Mouse (Mus musculus): ENCODE measurements around the gene Klhl7. TPM values are rescaled to one million over a fixed set of nuclear protein-coding genes. Genes with fewer than 3 reads are reported as not detected.

Klhl7 gene
- polyA plus RNA-seq, 1 experiment from 2014 or later: 47.4 TPM

- H3K27ac ChIP-seq (ENCODE audit: low read length): no peak overlapping the region
- no peaks in the 10 kb centered on the region for H3K27me3 ChIP-seq (ENCODE audit: control insufficient read depth, insufficient read depth, low read depth, low read length)
- H3K4me3 ChIP-seq (ENCODE audit: low read length): no peak overlapping the region
- H3K9ac ChIP-seq (ENCODE audit: low read length): no peak overlapping the region
- ATAC-seq (ENCODE audit: low read depth): no peak
- 88% methylated on average over 6 of the region's 6 CpGs for WGBS
- peaks cover 5% of the 10 kb centered on the region; the same call in 1 of the 2 replicates for H3K9me3 ChIP-seq (ENCODE audit: control insufficient read depth, low read length)
- no peaks in the 10 kb centered on the region for H3K4me1 ChIP-seq (replicated peaks; ENCODE audit: control insufficient read depth, insufficient read depth, low read length)
- peaks cover 14% of the 10 kb centered on the region; the same call in 1 of the 2 replicates for H3K36me3 ChIP-seq (ENCODE audit: control insufficient read depth, insufficient read depth, low read length)
- no peak overlapping the region for H3K4me2 ChIP-seq (ENCODE audit: low read depth, low read length)
Measured at GRCm38 (mm10) chr5:24183096-24183495, 82.7 kb downstream of the Klhl7 start.

DNA sequence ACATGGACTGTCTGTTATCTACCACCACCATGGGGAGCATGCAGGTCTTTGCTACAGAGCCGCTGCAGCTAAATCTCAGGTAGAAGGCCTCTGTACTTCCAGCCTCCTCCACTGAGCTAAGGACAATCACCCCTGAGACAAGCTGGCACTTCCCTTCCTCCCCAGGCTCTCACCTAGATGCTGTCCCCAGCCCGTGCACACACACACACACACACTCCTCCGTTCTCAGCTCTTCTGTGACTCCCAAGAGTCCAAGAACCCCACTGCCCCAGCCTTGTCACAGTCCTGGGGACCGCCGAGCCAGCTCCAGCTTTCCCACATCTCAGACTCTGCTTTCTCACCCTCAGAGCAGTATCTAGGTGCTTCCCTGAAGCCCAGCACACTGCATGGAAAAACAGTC is 83.6 kb downstream of the Klhl7 start:
- no peak for ATAC-seq (ENCODE audit: low read depth)
- peaks cover 13% of the 10 kb centered on the region; the same call in 1 of the 2 replicates for H3K36me3 ChIP-seq (ENCODE audit: control insufficient read depth, insufficient read depth, low read length)

DNA sequence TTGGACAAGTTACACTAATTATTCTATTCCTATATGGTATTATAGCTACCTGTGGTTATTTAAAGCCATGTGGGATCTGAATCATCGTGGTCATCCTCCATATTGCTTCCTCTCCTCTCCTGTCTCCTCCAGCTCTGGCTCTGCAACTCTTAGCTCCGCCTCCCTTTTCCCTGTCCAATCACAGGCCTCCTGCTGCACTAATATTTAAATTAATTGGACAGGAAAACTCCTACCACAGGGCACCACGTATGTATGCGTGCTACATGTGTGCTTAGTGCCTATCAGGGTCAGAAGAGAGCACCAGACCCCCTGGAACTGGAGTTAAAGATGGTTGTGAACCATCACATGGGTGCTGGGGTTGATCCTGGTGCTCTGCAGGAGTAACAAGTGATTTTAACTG is 88.1 kb downstream of the Klhl7 start:
- H3K4me2 ChIP-seq (ENCODE audit: low read depth, low read length): no peak overlapping the region
- no peak overlapping the region for H3K27ac ChIP-seq (ENCODE audit: low read length)
- 60% methylated on average over 4 of the region's 4 CpGs for WGBS
- peaks cover 5% of the 10 kb centered on the region; the same call in 1 of the 2 replicates for H3K9me3 ChIP-seq (ENCODE audit: control insufficient read depth, low read length)
- no peaks in the 10 kb centered on the region; the same call in 1 of the 2 replicates for H3K36me3 ChIP-seq (ENCODE audit: control insufficient read depth, insufficient read depth, low read length)
- H3K27me3 ChIP-seq (ENCODE audit: control insufficient read depth, insufficient read depth, low read depth, low read length): no peaks in the 10 kb centered on the region
- H3K4me3 ChIP-seq (ENCODE audit: low read length): no peak overlapping the region
- no peak overlapping the region for H3K9ac ChIP-seq (ENCODE audit: low read length)
- no peak for ATAC-seq (ENCODE audit: low read depth)
- no peaks in the 10 kb centered on the region for H3K4me1 ChIP-seq (replicated peaks; ENCODE audit: control insufficient read depth, insufficient read depth, low read length)

More for the DNA sequence above, 83.6 kb downstream of the Klhl7 start:
- Histone ChIP-seq H3K9ac (ENCODE audit: low read length) (no peak overlapping the region), H3K9me3 (ENCODE audit: control insufficient read depth, low read length) (peaks cover 5% of the 10 kb centered on the region; the same call in 1 of the 2 replicates), H3K4me2 (ENCODE audit: low read depth, low read length) (no peak overlapping the region), H3K27ac (ENCODE audit: low read length) (no peak overlapping the region), H3K4me1 (replicated peaks; ENCODE audit: control insufficient read depth, insufficient read depth, low read length) (no peaks in the 10 kb centered on the region), H3K4me3 (ENCODE audit: low read length) (no peak overlapping the region), H3K27me3 (ENCODE audit: control insufficient read depth, insufficient read depth, low read depth, low read length) (no peaks in the 10 kb centered on the region)
- WGBS: 85% methylated on average over 5 of the region's 5 CpGs

DNA sequence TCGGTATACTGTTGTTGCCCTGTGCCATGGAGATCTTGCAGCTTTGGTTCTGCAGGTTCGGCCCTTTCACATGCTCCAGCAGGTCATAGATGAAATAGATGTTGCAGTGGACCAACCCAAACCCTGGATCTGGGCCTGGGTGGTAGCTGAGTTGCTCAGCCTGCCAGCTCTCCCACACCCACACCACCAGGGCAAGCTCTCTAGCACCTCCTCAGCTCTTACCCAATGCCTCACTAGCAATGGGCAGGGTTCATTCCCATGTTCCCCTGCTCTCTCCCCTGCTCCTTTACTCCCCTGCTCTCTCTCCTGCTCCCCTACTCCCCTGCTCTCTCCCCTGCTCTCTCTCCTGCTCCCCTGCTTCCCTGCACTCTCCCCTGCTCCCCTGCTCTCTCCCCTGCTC is 91.4 kb downstream of the Klhl7 start:
- Histone ChIP-seq H3K9me3 (ENCODE audit: control insufficient read depth, low read length) (no peaks in the 10 kb centered on the region), H3K4me3 (ENCODE audit: low read length) (no peak overlapping the region), H3K27ac (ENCODE audit: low read length) (no peak overlapping the region), H3K9ac (ENCODE audit: low read length) (no peak overlapping the region), H3K4me1 (replicated peaks; ENCODE audit: control insufficient read depth, insufficient read depth, low read length) (no peaks in the 10 kb centered on the region), H3K4me2 (ENCODE audit: low read depth, low read length) (no peak overlapping the region), H3K36me3 (ENCODE audit: control insufficient read depth, insufficient read depth, low read length) (no peaks in the 10 kb centered on the region), H3K27me3 (ENCODE audit: control insufficient read depth, insufficient read depth, low read depth, low read length) (no peaks in the 10 kb centered on the region)
- WGBS: 80% methylated on average over 2 of the region's 2 CpGs
- no peak for ATAC-seq (ENCODE audit: low read depth)

GRCm38 (mm10) chr5:24201006-24201405 is 100.6 kb downstream of the Klhl7 start:
- no peak overlapping the region for H3K9ac ChIP-seq (ENCODE audit: low read length)
- no peak for ATAC-seq (ENCODE audit: low read depth)

GRCm38 (mm10) chr5:24202492-24202891 is 102.1 kb downstream of the Klhl7 start:
- H3K9ac ChIP-seq (ENCODE audit: low read length): no peak overlapping the region
- H3K4me2 ChIP-seq (ENCODE audit: low read depth, low read length): no peak overlapping the region
- WGBS: 68% methylated on average over 5 of the region's 5 CpGs
- no peaks in the 10 kb centered on the region for H3K9me3 ChIP-seq (ENCODE audit: control insufficient read depth, low read length)
- H3K4me3 ChIP-seq (ENCODE audit: low read length): no peak overlapping the region
- ATAC-seq (ENCODE audit: low read depth): no peak
- H3K27me3 ChIP-seq (ENCODE audit: control insufficient read depth, insufficient read depth, low read depth, low read length): no peaks in the 10 kb centered on the region
- H3K36me3 ChIP-seq (ENCODE audit: control insufficient read depth, insufficient read depth, low read length): no peaks in the 10 kb centered on the region
- no peaks in the 10 kb centered on the region for H3K4me1 ChIP-seq (replicated peaks; ENCODE audit: control insufficient read depth, insufficient read depth, low read length)
- no peak overlapping the region for H3K27ac ChIP-seq (ENCODE audit: low read length)

More at GRCm38 (mm10) chr5:24201006-24201405, 100.6 kb downstream of the Klhl7 start:
- H3K36me3 ChIP-seq (ENCODE audit: control insufficient read depth, insufficient read depth, low read length): no peaks in the 10 kb centered on the region
- WGBS: 71% methylated on average over 4 of the region's 4 CpGs
- no peaks in the 10 kb centered on the region for H3K4me1 ChIP-seq (replicated peaks; ENCODE audit: control insufficient read depth, insufficient read depth, low read length)
- no peak overlapping the region for H3K27ac ChIP-seq (ENCODE audit: low read length)
- H3K4me2 ChIP-seq (ENCODE audit: low read depth, low read length): no peak overlapping the region
- H3K27me3 ChIP-seq (ENCODE audit: control insufficient read depth, insufficient read depth, low read depth, low read length): no peaks in the 10 kb centered on the region
- H3K9me3 ChIP-seq (ENCODE audit: control insufficient read depth, low read length): no peaks in the 10 kb centered on the region
- H3K4me3 ChIP-seq (ENCODE audit: low read length): no peak overlapping the region

GRCm38 (mm10) chr5:24203266-24203665 is 102.9 kb downstream of the Klhl7 start:
- Histone ChIP-seq H3K4me2 (ENCODE audit: low read depth, low read length) (no peak overlapping the region), H3K27ac (ENCODE audit: low read length) (no peak overlapping the region), H3K4me1 (replicated peaks; ENCODE audit: control insufficient read depth, insufficient read depth, low read length) (no peaks in the 10 kb centered on the region), H3K4me3 (ENCODE audit: low read length) (no peak overlapping the region), H3K9ac (ENCODE audit: low read length) (no peak overlapping the region), H3K36me3 (ENCODE audit: control insufficient read depth, insufficient read depth, low read length) (no peaks in the 10 kb centered on the region), H3K9me3 (ENCODE audit: control insufficient read depth, low read length) (no peaks in the 10 kb centered on the region), H3K27me3 (ENCODE audit: control insufficient read depth, insufficient read depth, low read depth, low read length) (no peaks in the 10 kb centered on the region)
- ATAC-seq (ENCODE audit: low read depth): no peak
- 71% methylated on average over 5 of the region's 5 CpGs for WGBS

GRCm38 (mm10) chr5:24207965-24208364 is 107.6 kb downstream of the Klhl7 start:
- Histone ChIP-seq H3K36me3 (ENCODE audit: control insufficient read depth, insufficient read depth, low read length) (no peaks in the 10 kb centered on the region), H3K27me3 (ENCODE audit: control insufficient read depth, insufficient read depth, low read depth, low read length) (no peaks in the 10 kb centered on the region), H3K27ac (ENCODE audit: low read length) (no peak overlapping the region), H3K4me2 (ENCODE audit: low read depth, low read length) (no peak overlapping the region), H3K4me3 (ENCODE audit: low read length) (no peak overlapping the region), H3K9me3 (ENCODE audit: control insufficient read depth, low read length) (no peaks in the 10 kb centered on the region), H3K9ac (ENCODE audit: low read length) (no peak overlapping the region), H3K4me1 (replicated peaks; ENCODE audit: control insufficient read depth, insufficient read depth, low read length) (no peaks in the 10 kb centered on the region)
- no peak for ATAC-seq (ENCODE audit: low read depth)
- 59% methylated on average over 10 of the region's 10 CpGs for WGBS

DNA sequence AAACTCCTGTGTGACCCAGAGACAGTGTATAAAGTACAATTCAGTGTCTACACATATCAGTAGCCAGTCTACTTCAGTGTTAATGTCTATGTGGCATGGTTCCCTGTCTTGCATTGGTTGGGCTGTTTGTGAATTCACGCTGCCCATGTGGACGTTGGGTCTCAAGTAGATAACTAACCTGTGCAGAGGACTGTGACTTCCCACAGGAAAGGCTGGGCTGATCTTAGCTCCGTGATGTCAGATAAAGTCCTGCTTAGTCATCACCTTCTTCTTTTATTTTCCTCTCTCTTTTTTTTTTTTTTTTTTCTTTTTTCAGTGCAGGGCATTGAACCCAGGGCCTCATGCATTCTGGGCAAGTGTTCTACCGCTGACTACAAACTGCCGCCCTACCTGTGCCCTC is 108.1 kb downstream of the Klhl7 start:
- Histone ChIP-seq H3K4me3 (ENCODE audit: low read length) (no peak overlapping the region), H3K9ac (ENCODE audit: low read length) (no peak overlapping the region), H3K4me2 (ENCODE audit: low read depth, low read length) (no peak overlapping the region), H3K9me3 (ENCODE audit: control insufficient read depth, low read length) (no peaks in the 10 kb centered on the region), H3K27ac (ENCODE audit: low read length) (no peak overlapping the region), H3K4me1 (replicated peaks; ENCODE audit: control insufficient read depth, insufficient read depth, low read length) (no peaks in the 10 kb centered on the region), H3K36me3 (ENCODE audit: control insufficient read depth, insufficient read depth, low read length) (no peaks in the 10 kb centered on the region), H3K27me3 (ENCODE audit: control insufficient read depth, insufficient read depth, low read depth, low read length) (no peaks in the 10 kb centered on the region)
- ATAC-seq (ENCODE audit: low read depth): no peak
- 80% methylated on average over 5 of the region's 5 CpGs for WGBS

Measured in lung, embryonic 16.5 days (tissue).